Mouse (Mus musculus) limb, embryonic 11.5 days (tissue): Measurements from ENCODE around the gene Islr2. TPM values are rescaled to one million over a fixed set of nuclear protein-coding genes. Genes with fewer than 3 reads are reported as not detected.

Source experiments
- ATAC-seq: fragments of 200-750 bp; cut with Nextera tagmentation; 2 replicates; pipeline ENCODE4 v1.8.0; 2017; ENCODE audit warnings: low read depth; ENCODE audit not compliant: insufficient number of reproducible peaks, low FRiP score, low TSS enrichment
- DNase-seq: peaks from one replicate; pipeline ENCODE4 v3.0.0-alpha.2; 2015; ENCODE audit warnings: low spot score
- H3K27ac ChIP-seq: fragments of 300-500 bp; sonication (generic); replicated peaks from 2 replicates; pipeline ENCODE4 v1.5.1; 2014; ENCODE audit warnings: low read depth, mild to moderate bottlenecking, low read length
- H3K27me3 ChIP-seq: fragments of 300-500 bp; sonication (generic); 2 replicates; pipeline ENCODE4 v1.6.1; 2014; ENCODE audit warnings: mild to moderate bottlenecking, low read length, mixed read lengths; ENCODE audit not compliant: control insufficient read depth, insufficient read depth
- H3K36me3 ChIP-seq: fragments of 300-500 bp; sonication (generic); 2 replicates; pipeline ENCODE4 v1.6.1; 2014; ENCODE audit warnings: mild to moderate bottlenecking, low read length, moderate library complexity, mixed read lengths; ENCODE audit not compliant: control insufficient read depth, insufficient read depth
- H3K4me1 ChIP-seq: fragments of 300-500 bp; sonication (generic); 2 replicates; pipeline ENCODE4 v1.6.1; 2014; ENCODE audit warnings: low read length, mixed read lengths; ENCODE audit not compliant: control insufficient read depth, insufficient read depth
- H3K4me2 ChIP-seq: fragments of 300-500 bp; sonication (generic); 2 replicates; pipeline ENCODE4 v1.6.1; 2014; ENCODE audit warnings: low read depth, mild to moderate bottlenecking, moderate library complexity; ENCODE audit not compliant: severe bottlenecking
- H3K4me3 ChIP-seq: fragments of 300-500 bp; sonication (generic); 2 replicates; pipeline ENCODE4 v1.5.1; 2014; ENCODE audit warnings: low read depth, low read length
- H3K9ac ChIP-seq: fragments of 300-500 bp; sonication (generic); 2 replicates; pipeline ENCODE4 v1.6.1; 2014; ENCODE audit warnings: mild to moderate bottlenecking, low read length
- H3K9me3 ChIP-seq: fragments of 300-500 bp; sonication (generic); 2 replicates; pipeline ENCODE4 v1.6.1; 2016; ENCODE audit warnings: low read length; ENCODE audit not compliant: control insufficient read depth
- WGBS: fragments of 180-500 bp; shearing (Covaris S2); extraction: QIAGEN DNeasy Blood & Tissue Kit; methylation state at CpG from one replicate; pipeline ENCODE4 v1.1.7; 2014; 5-methylcytosine and 5-hydroxymethylcytosine counted together
- polyA plus RNA-seq: library from polyadenylated mRNA; unstranded; fragments of >200 nt; fragmentation: Nextera tagmentation; extraction: Ambion mirVana; gene quantifications from 2 replicates; pipeline ENCODE4 v1.2.1, GENCODE M21; 2014

Islr2 gene
- polyA plus RNA-seq, 1 experiment from 2014 or later = 0.60 TPM

DNA sequence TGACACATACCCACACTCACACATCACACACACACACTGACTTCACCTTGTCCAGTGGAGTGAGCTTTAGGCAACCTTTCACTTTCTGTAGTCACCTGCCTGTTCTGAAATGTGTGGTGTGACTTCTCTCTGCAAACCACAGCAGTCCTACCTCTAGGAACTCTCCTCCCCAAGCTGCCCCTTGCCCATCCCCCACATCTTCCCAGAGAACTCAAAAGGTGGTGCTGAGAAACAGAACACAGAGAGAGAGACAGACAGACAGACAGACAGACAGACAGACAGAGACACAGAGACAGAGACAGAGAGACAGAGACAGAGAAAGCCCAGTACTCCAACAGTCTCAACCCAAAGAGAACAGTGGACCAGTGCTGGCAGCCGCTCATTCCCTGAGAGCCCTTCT is 8.4 kb downstream of the Islr2 start:
- H3K4me3 ChIP-seq = no peak overlapping the region
- H3K4me1 ChIP-seq = peaks cover 36% of the 10 kb centered on the region
- DNase-seq (no peak), ATAC-seq (no peak)
- no peaks in the 10 kb centered on the region for H3K9me3 ChIP-seq
- peaks cover 59% of the 10 kb centered on the region for H3K27me3 ChIP-seq
- H3K36me3 ChIP-seq = no peaks in the 10 kb centered on the region
- H3K4me2 ChIP-seq = no peak overlapping the region
- no peak overlapping the region for H3K9ac ChIP-seq
- no peak overlapping the region for H3K27ac ChIP-seq
- 4% methylated on average over 1 of the region's 1 CpGs for WGBS

DNA sequence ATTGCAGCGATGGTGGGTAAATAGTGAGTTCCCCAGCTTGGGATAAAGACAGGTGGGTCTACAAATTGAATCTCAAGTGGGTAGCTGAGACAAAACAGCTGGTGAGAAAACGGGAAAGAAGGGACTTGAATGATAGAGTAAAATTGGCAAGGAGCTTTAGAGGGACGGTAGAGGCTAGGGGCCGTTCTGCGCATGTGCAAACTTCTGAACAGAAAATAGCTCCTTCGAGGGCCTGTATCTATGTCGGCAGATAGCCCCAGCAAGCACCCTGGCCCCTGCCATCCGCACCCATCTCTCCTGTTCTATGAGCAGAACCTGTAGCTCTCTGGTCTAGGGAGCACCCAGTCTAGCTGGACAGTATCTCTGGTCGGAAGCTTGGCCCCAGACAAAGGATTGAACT is 9.9 kb downstream of the Islr2 start:
- Histone ChIP-seq H3K27ac (no peak overlapping the region), H3K9me3 (no peaks in the 10 kb centered on the region), H3K4me2 (no peak overlapping the region), H3K36me3 (no peaks in the 10 kb centered on the region), H3K4me3 (no peak overlapping the region), H3K4me1 (peaks cover 31% of the 10 kb centered on the region), H3K9ac (no peak overlapping the region), H3K27me3 (peaks cover 44% of the 10 kb centered on the region)
- ATAC-seq (no peak), DNase-seq (no peak)
- WGBS = 63% methylated on average over 9 of the region's 9 CpGs

- H3K9ac ChIP-seq = no peak overlapping the region
- 84% methylated on average over 6 of the region's 6 CpGs for WGBS
- H3K4me2 ChIP-seq = no peak overlapping the region
- no peaks in the 10 kb centered on the region for H3K27me3 ChIP-seq
- H3K9me3 ChIP-seq = no peaks in the 10 kb centered on the region
- no peaks in the 10 kb centered on the region for H3K36me3 ChIP-seq
- DNase-seq (no peak), ATAC-seq (no peak)
- H3K4me1 ChIP-seq = no peaks in the 10 kb centered on the region
- H3K4me3 ChIP-seq = no peak overlapping the region
- H3K27ac ChIP-seq = no peak overlapping the region
These were observed 19.7 kb downstream of the Islr2 start for GRCm38 (mm10) chr9:58184456-58184855.

DNA sequence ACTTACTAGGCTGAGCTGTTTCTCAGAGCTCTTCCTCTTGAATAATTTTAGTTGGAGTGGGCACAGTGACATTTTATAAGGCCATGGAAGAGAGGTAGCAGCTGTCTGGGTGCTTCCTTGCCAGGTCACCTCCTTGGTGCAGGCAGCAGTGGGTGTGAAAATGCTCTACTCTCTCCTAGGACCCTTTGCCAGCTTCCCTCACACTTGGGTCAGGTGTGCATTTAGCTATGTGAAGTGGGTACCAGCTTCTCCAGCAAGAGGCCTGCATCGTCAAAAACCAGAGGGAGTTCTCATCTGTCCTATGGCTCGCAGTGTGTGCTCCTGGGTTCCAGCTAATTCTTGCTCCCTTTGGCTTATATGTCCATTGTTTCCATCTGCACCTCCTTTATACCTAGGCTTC is 24.7 kb downstream of the Islr2 start:
- Histone ChIP-seq H3K27me3 (no peaks in the 10 kb centered on the region), H3K36me3 (no peaks in the 10 kb centered on the region), H3K4me3 (no peak overlapping the region), H3K4me1 (peaks cover 13% of the 10 kb centered on the region; the same call in 1 of the 2 replicates), H3K9me3 (no peaks in the 10 kb centered on the region), H3K9ac (no peak overlapping the region), H3K4me2 (no peak overlapping the region), H3K27ac (no peak overlapping the region)
- 86% methylated on average over 2 of the region's 2 CpGs for WGBS
- DNase-seq (no peak), ATAC-seq (no peak)

DNA sequence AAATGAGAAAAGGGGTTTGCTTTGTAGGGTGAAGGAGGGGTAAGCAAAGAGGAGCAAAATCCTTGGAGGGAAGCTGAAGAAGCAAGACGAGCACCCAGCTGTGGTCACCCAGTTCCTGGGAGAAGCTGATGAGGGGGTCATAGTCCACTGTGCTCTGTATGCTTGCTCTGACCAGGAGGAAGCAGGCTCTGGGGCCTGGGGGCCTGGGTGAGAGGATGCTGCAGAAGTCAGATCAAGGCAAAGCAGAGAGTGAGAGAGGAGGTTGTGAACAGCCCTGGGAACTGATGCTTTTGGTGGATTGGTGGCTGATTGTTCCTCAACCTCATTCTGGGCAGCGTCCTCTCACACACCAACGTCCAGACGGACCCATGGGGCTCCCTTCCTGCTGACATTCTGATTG is 27.0 kb downstream of the Islr2 start:
- Histone ChIP-seq H3K9me3 (no peaks in the 10 kb centered on the region), H3K4me3 (no peak overlapping the region), H3K4me2 (no peak overlapping the region), H3K4me1 (peaks cover 13% of the 10 kb centered on the region; the same call in 1 of the 2 replicates), H3K27ac (no peak overlapping the region), H3K27me3 (no peaks in the 10 kb centered on the region), H3K9ac (no peak overlapping the region), H3K36me3 (no peaks in the 10 kb centered on the region)
- DNase-seq = no peak
- no peak for ATAC-seq
- WGBS = 64% methylated on average over 4 of the region's 4 CpGs

GRCm38 (mm10) chr9:58175745-58176487 is 28.2 kb downstream of the Islr2 start:
- ATAC-seq = no peak
- H3K4me2 ChIP-seq = no peak overlapping the region
- WGBS = 33% methylated on average over 5 of the region's 5 CpGs
- no peak overlapping the region for H3K9ac ChIP-seq
- no peaks in the 10 kb centered on the region for H3K27me3 ChIP-seq
- no peak overlapping the region for H3K27ac ChIP-seq
- H3K9me3 ChIP-seq = no peaks in the 10 kb centered on the region
- DNase-seq = peak; percentile 51
- H3K4me3 ChIP-seq = no peak overlapping the region
- peaks cover 13% of the 10 kb centered on the region; the same call in 1 of the 2 replicates for H3K4me1 ChIP-seq
- H3K36me3 ChIP-seq = no peaks in the 10 kb centered on the region

DNA sequence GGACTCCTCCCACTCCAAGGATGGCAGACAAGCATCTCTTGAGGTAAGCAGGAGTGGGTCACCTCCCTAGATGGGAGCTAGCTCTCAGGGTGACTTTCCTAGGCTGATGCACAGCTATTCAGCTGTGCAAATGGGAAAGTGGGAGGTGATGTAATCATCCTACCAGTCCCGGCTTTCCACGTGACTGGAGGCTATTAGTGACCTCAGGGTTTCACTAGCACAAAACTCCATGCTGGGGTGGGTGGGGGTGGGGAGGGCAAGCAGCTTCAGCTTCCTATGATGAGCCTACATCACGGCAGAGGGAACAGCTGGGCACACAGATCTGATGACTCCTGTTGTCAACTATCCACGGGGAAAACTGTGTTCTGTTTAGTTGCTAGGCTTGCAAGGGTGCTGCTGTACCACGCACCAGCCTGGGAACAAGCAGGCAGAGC is 29.3 kb downstream of the Islr2 start:
- Histone ChIP-seq H3K9ac (no peak overlapping the region), H3K27ac (no peak overlapping the region), H3K4me2 (no peak overlapping the region), H3K9me3 (no peaks in the 10 kb centered on the region), H3K27me3 (no peaks in the 10 kb centered on the region), H3K4me3 (no peak overlapping the region), H3K4me1 (peaks cover 13% of the 10 kb centered on the region; the same call in 1 of the 2 replicates), H3K36me3 (no peaks in the 10 kb centered on the region)
- ATAC-seq = no peak
- 37% methylated on average over 5 of the region's 5 CpGs for WGBS
- no peak for DNase-seq

- no peak overlapping the region for H3K4me2 ChIP-seq
- no peak for ATAC-seq
- H3K9ac ChIP-seq = no peak overlapping the region
- peaks cover 18% of the 10 kb centered on the region; the same call in 1 of the 2 replicates for H3K4me1 ChIP-seq
- WGBS = 75% methylated on average over 2 of the region's 2 CpGs
- no peaks in the 10 kb centered on the region for H3K9me3 ChIP-seq
- H3K27ac ChIP-seq = no peak overlapping the region
- H3K27me3 ChIP-seq = no peaks in the 10 kb centered on the region
- no peak for DNase-seq
- H3K4me3 ChIP-seq = no peak overlapping the region
- H3K36me3 ChIP-seq = no peaks in the 10 kb centered on the region
These were observed 31.3 kb downstream of the Islr2 start for GRCm38 (mm10) chr9:58172863-58173262.

GRCm38 (mm10) chr9:58169426-58169825 is 34.7 kb downstream of the Islr2 start:
- ATAC-seq = no peak

More at GRCm38 (mm10) chr9:58169426-58169825, 34.7 kb downstream of the Islr2 start:
- no peaks in the 10 kb centered on the region for H3K27me3 ChIP-seq
- WGBS = 83% methylated on average over 6 of the region's 6 CpGs
- H3K4me3 ChIP-seq = no peak overlapping the region
- DNase-seq = no peak
- H3K9ac ChIP-seq = no peak overlapping the region
- H3K4me1 ChIP-seq = 0 out of 2 replicates have a peak, but pooled peaks cover 4% of the 10 kb centered on the region
- H3K27ac ChIP-seq = no peak overlapping the region
- H3K4me2 ChIP-seq = no peak overlapping the region
- H3K36me3 ChIP-seq = no peaks in the 10 kb centered on the region
- no peaks in the 10 kb centered on the region for H3K9me3 ChIP-seq
